Mouse (Mus musculus) myocyte (in vitro differentiated cells): ENCODE measurements around the gene Myo5a. TPM values are rescaled to one million over a fixed set of nuclear protein-coding genes. Genes with fewer than 3 reads are reported as not detected.

Source experiments
- H3K27me3 ChIP-seq: one replicate; pipeline ENCODE4 v1.6.1; 2011; ENCODE audit not compliant: control insufficient read depth, insufficient read depth, insufficient read length
- H3K36me3 ChIP-seq: one replicate; pipeline ENCODE4 v1.6.1; 2011; ENCODE audit not compliant: control insufficient read depth, insufficient read depth
- H3K4me2 ChIP-seq: one replicate; pipeline ENCODE4 v1.6.1; 2011; ENCODE audit warnings: low read depth, control low read depth
- H3K4me3 ChIP-seq: one replicate; pipeline ENCODE4 v1.5.1; 2011; ENCODE audit warnings: mild to moderate bottlenecking, control low read depth, moderate library complexity
- H3K79me2 ChIP-seq: one replicate; pipeline ENCODE4 v1.6.1; 2011; ENCODE audit not compliant: control insufficient read depth, insufficient read depth
- H3ac ChIP-seq: one replicate; pipeline ENCODE4 v1.6.1; 2011; ENCODE audit not compliant: control insufficient read depth, insufficient read length
- CEBPB ChIP-seq: IDR thresholded peaks from 2 replicates; pipeline ENCODE4 v1.6.1; 2011; ENCODE audit warnings: mild to moderate bottlenecking, moderate library complexity; ENCODE audit not compliant: poor library complexity, insufficient read depth, severe bottlenecking
- E2F4 ChIP-seq: IDR thresholded peaks from one replicate; pipeline ENCODE4 v1.6.1; 2011; ENCODE audit warnings: mild to moderate bottlenecking, control low read depth, moderate library complexity; ENCODE audit not compliant: insufficient read depth
- MAX ChIP-seq: IDR thresholded peaks from one replicate; pipeline ENCODE4 v1.6.1; 2011; ENCODE audit warnings: low read depth, mild to moderate bottlenecking, control low read depth
- MYOD1 ChIP-seq, 3 experiments: IDR thresholded peaks; one replicate each; pipeline ENCODE4 v1.6.1; 2011; ENCODE audit warnings: control low read depth in 2 of 3, low read depth in 2 of 3, mild to moderate bottlenecking in 2 of 3, moderate library complexity in 1 of 3; ENCODE audit not compliant: insufficient read length in 2 of 3, control insufficient read depth in 1 of 3
- MYOG ChIP-seq, 3 experiments: IDR thresholded peaks; one replicate each; pipeline ENCODE4 v1.6.1; 2011; ENCODE audit warnings: control low read depth in 2 of 3, low read depth in 2 of 3, mild to moderate bottlenecking in 2 of 3; ENCODE audit not compliant: insufficient read length in 2 of 3, control insufficient read depth in 1 of 3, insufficient read depth in 1 of 3
- POLR2A ChIP-seq: IDR thresholded peaks from one replicate; pipeline ENCODE4 v1.6.1; 2011; ENCODE audit warnings: low read depth, mild to moderate bottlenecking, control low read depth, moderate library complexity; ENCODE audit not compliant: insufficient read length
- POLR2AphosphoS2 ChIP-seq: IDR thresholded peaks from one replicate; pipeline ENCODE4 v1.6.1; 2011; ENCODE audit warnings: low read depth, control low read depth; ENCODE audit not compliant: insufficient read length
- REST ChIP-seq: IDR thresholded peaks from one replicate; pipeline ENCODE4 v1.6.1; 2011; ENCODE audit warnings: mild to moderate bottlenecking, control low read depth, moderate library complexity; ENCODE audit not compliant: insufficient read depth, insufficient read length
- SRF ChIP-seq: IDR thresholded peaks from one replicate; pipeline ENCODE4 v1.6.1; 2011; ENCODE audit warnings: low read depth; ENCODE audit not compliant: control insufficient read depth, insufficient read length
- TCF12 ChIP-seq: IDR thresholded peaks from one replicate; pipeline ENCODE4 v1.6.1; 2011; ENCODE audit warnings: mild to moderate bottlenecking, control low read depth; ENCODE audit not compliant: poor library complexity, insufficient read depth, severe bottlenecking
- TCF3 ChIP-seq: IDR thresholded peaks from one replicate; pipeline ENCODE4 v1.6.1; 2011; ENCODE audit warnings: low read depth, control low read depth; ENCODE audit not compliant: insufficient read length
- USF1 ChIP-seq: IDR thresholded peaks from one replicate; pipeline ENCODE4 v1.6.1; 2011; ENCODE audit warnings: low read depth, mild to moderate bottlenecking, control low read depth, moderate library complexity
- polyA plus RNA-seq: library from polyadenylated mRNA; unstranded; fragments of >200 nt; fragmentation: generic; extraction: Trizol; gene quantifications from one replicate; pipeline ENCODE4 v1.2.1, GENCODE M21; 2012; ENCODE audit warnings: missing spikeins

The Myo5a gene
- polyA plus RNA-seq = 15.4 TPM

DNA sequence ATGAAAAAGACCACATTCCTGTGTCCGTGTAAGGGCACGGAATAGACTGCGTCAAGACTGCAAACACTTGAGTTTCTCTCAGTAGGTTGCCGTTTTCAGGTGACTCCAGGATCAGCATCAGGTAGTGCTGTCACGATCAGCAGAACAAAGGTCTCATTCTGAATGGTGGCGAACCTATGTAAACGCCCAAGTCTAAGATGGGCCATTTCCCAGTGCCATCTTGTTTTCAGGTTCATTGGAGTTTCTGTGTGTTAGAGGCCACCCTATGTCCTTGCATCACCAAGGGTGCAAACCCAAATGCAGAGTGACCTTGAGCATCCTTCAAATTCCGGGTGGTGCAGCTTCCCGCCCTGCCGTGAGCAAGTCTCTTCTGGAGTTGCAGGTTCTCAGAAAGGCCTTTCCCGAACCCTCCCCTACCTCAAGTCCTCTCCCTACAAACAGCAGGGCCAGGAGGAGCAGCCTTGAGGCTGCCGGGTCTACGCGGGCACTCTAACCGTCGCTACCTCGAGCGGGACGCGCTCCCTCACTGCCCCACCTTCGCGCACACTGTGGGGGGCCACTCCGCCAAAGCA is at the start of gene Myo5a:
Myo5a (plus strand) TSS at position 559 of the 572 bp plus-strand sequence.
- H3K4me3 ChIP-seq = peak within 1 kb of the TSS; percentile 76
- no peaks in the 10 kb centered on the region for H3K36me3 ChIP-seq
- TF ChIP-seq E2F4 = no peak
- TF ChIP-seq MYOD1 (IDR thresholded peaks at IDR 0.05; ENCODE audit: control insufficient read depth in 1 of 3, insufficient read length in 2 of 3, low read depth in 2 of 3) = no peak
- TF ChIP-seq USF1 = no peak
- no peak for TF ChIP-seq MAX
- no peak for TF ChIP-seq MYOG (IDR thresholded peaks at IDR 0.05; ENCODE audit: control insufficient read depth in 1 of 3, insufficient read depth in 1 of 3, insufficient read length in 2 of 3, low read depth in 2 of 3)
- TF ChIP-seq TCF12 = no peak
- TF ChIP-seq REST = no peak
- TF ChIP-seq POLR2AphosphoS2 = no peak
- TF ChIP-seq POLR2A = no peak
- TF ChIP-seq SRF = no peak
- H3K27me3 ChIP-seq = no peaks in the 10 kb centered on the region
- peaks cover 40% of the 10 kb centered on the region for H3K79me2 ChIP-seq
- H3K4me2 ChIP-seq = peak within 1 kb of the TSS; percentile 90
- H3ac ChIP-seq = peak within 1 kb of the TSS; percentile 89

DNA sequence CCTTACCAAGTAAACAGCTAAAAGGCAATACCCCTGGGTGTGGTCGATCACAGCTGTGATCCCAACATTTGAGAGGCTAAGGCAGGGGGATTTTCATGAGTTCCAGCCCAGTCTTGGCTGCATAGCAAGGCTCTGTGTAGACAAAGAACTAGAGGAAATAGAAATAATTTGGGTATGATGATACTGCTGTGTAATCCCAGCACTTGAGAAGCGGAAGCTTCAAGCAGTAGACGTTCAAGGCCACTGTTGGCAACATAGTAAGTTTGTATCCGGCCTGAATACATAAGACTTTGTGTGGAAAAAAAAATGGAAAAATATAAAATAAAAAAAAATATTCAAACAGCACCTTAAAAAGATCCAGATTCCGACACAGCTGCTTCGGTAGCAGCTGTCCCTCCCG is 48.3 kb upstream of the Myo5a start:
- Histone ChIP-seq H3K4me3 (no peak overlapping the region), H3ac (no peak overlapping the region), H3K79me2 (no peaks in the 10 kb centered on the region), H3K4me2 (no peak overlapping the region), H3K36me3 (peaks cover 3% of the 10 kb centered on the region), H3K27me3 (no peaks in the 10 kb centered on the region)
- no peak for TF ChIP-seq REST

DNA sequence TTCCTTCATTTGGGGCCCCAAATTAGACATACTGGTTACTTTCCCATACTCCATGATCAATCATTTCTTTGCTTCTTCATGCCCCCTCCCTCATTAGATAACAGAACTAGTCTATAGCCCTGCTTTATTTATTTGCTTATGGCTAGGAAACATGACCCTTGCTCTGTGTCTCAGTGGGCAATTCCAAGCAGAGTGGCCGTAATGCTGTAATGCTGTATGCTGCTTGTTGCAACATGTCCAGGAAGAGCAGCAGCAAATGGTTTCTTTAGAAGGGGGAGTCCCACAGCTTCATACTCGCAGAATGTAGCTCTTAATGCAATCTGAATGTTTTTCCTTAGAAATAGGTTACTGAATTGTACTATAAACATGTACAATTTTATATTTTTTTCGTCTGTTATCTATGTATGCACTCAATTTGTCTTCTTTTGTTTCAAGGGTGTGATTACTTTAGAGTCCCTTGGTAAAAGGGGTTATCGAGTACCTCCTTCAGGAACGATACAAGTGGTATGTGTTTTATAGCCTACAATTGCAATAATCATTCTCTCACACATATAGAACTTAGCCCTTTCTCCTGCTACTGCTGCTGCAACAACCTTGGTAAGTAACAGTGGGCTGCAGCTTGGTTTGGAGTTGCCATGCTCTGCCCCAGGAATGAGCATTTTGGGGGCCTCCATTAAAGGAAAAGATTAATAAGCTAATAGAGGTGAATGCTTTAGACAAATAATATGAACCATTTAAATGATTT is 47.5 kb upstream of the Myo5a start:
- peaks cover 3% of the 10 kb centered on the region for H3K36me3 ChIP-seq
- TF ChIP-seq SRF (no peak), CEBPB (no peak), MAX (no peak), TCF3 (no peak), E2F4 (no peak), POLR2AphosphoS2 (no peak)
- no peaks in the 10 kb centered on the region for H3K27me3 ChIP-seq
- H3ac ChIP-seq = no peak overlapping the region
- no peaks in the 10 kb centered on the region for H3K79me2 ChIP-seq
- no peak overlapping the region for H3K4me2 ChIP-seq
- no peak overlapping the region for H3K4me3 ChIP-seq

DNA sequence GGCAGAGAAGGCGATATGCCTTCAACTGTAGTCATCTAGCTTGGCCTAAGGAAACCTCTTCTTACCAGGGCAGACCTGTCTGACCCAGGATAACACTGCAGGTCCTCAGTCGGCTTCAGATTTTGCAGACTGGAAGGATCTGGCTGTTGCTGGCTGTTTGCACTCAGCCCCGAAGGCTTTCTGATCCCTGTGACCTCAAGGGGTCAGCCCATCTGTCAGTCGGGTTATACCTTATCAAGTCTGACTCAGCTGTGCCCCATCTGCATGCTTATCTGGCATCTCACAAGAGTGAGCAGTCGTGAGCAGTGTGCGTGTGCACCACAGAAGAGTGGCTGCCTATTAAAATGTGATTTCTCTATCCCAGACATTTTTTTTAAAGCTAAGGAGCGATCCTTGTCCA is 46.7 kb upstream of the Myo5a start:
- no peak overlapping the region for H3K4me2 ChIP-seq
- H3K27me3 ChIP-seq = no peaks in the 10 kb centered on the region
- H3K79me2 ChIP-seq = no peaks in the 10 kb centered on the region
- no peaks in the 10 kb centered on the region for H3K36me3 ChIP-seq
- TF ChIP-seq TCF12 = no peak
- no peak for TF ChIP-seq MAX
- no peak for TF ChIP-seq USF1
- TF ChIP-seq E2F4 = no peak
- TF ChIP-seq MYOG (IDR thresholded peaks at IDR 0.05; ENCODE audit: control insufficient read depth in 1 of 3, insufficient read depth in 1 of 3, insufficient read length in 2 of 3, low read depth in 2 of 3) = no peak
- TF ChIP-seq MYOD1 (IDR thresholded peaks at IDR 0.05; ENCODE audit: control insufficient read depth in 1 of 3, insufficient read length in 2 of 3, low read depth in 2 of 3) = no peak
- no peak for TF ChIP-seq POLR2AphosphoS2
- TF ChIP-seq CEBPB = no peak
- no peak for TF ChIP-seq POLR2A
- no peak for TF ChIP-seq SRF
- no peak for TF ChIP-seq TCF3
- TF ChIP-seq REST = no peak
- no peak overlapping the region for H3K4me3 ChIP-seq
- no peak overlapping the region for H3ac ChIP-seq

DNA sequence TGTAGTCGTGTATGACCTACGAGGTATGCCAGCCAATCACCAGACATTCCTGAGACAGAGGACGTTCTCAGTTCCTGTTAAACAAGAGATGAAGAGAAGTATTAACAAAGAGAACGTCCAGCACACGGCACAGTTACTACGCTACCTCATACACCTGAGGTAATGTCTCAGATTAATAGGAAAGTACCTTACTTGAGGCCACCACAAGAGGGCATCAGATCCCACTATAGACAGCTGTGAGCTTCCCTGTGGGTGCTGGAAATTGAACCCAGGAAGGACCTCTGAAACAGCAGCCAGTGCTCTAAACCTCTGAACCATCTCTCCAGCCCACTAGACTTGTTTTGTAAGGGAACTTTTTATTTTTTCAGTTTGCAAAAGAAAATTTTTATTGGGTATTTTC is 45.1 kb upstream of the Myo5a start:
- Histone ChIP-seq H3K79me2 (no peaks in the 10 kb centered on the region), H3K4me3 (no peak overlapping the region), H3K36me3 (no peaks in the 10 kb centered on the region), H3K4me2 (no peak overlapping the region), H3K27me3 (no peaks in the 10 kb centered on the region), H3ac (no peak overlapping the region)
- no peak for TF ChIP-seq POLR2A
